Mouse (Mus musculus) T-helper 17 cell (primary cell): ENCODE results near the gene Trappc2l.

Experiments
- in situ Hi-C, 2 experiments: fragments of 300-600 bp; cut with MboI, MseI; formaldehyde crosslinking; loops; 1 replicate in 1 of 2; 2 replicates in 1 of 2; pipeline ENCODE4 v1.15.1; 2025; ENCODE audit warnings: high pct_unique_total_duplicates in 2 of 2

Gene Trappc2l

GRCm38 (mm10) chr8:122611295-122612133 is at the start of gene Trappc2l, which contains the start of gene Galns:
Trappc2l (plus strand) TSS chr8:122611640.
Galns (minus strand) TSS chr8:122611463.
- in situ Hi-C loops, result loop anchor here in 1 of 2 experiments (25.0 kb wide), 1 partner anchor 1024 kb away; the partner anchor contains the start of genes Fbxo31 and Map1lc3b

- in situ Hi-C loops, result loop anchor here (5.0 to 25.0 kb wide), 6 partner anchors 62 to 1977 kb away; partner anchors contain the start of genes Cyba (in 1 of the 2), Fbxo31 (in 1 of the 2), Gins2 (in 1 of the 2) and Map1lc3b (in 1 of the 2)
Observed at GRCm38 (mm10) chr8:122564363-122565352, 46.8 kb upstream of the Trappc2l start.

- in situ Hi-C loops, result loop anchor here (5.0 to 25.0 kb wide), 6 partner anchors 64 to 1979 kb away; partner anchors contain the start of genes Cyba (in 1 of the 2), Fbxo31 (in 1 of the 2), Gins2 (in 1 of the 2) and Map1lc3b (in 1 of the 2)
Observed at GRCm38 (mm10) chr8:122566766-122567165, 44.7 kb upstream of the Trappc2l start.

- in situ Hi-C loops, result loop anchor here (5.0 to 25.0 kb wide), 6 partner anchors 65 to 1980 kb away; partner anchors contain the start of genes Cyba (in 1 of the 2), Fbxo31 (in 1 of the 2), Gins2 (in 1 of the 2) and Map1lc3b (in 1 of the 2)
Observed at GRCm38 (mm10) chr8:122567361-122568108, 43.9 kb upstream of the Trappc2l start, which contains the start of gene Cdt1. Cdt1 (plus strand) TSS chr8:122568015.

GRCm38 (mm10) chr8:122568109-122568504 is 43.3 kb upstream of the Trappc2l start:
- in situ Hi-C loops, result loop anchor here (5.0 to 25.0 kb wide), 6 partner anchors 66 to 1981 kb away; partner anchors contain the start of genes Cyba (in 1 of the 2), Fbxo31 (in 1 of the 2), Gins2 (in 1 of the 2) and Map1lc3b (in 1 of the 2)

GRCm38 (mm10) chr8:122568881-122569309 is 42.5 kb upstream of the Trappc2l start:
- in situ Hi-C loops, result loop anchor here (5.0 to 25.0 kb wide), 6 partner anchors 67 to 1982 kb away; partner anchors contain the start of genes Cyba (in 1 of the 2), Fbxo31 (in 1 of the 2), Gins2 (in 1 of the 2) and Map1lc3b (in 1 of the 2)

- in situ Hi-C loops, result loop anchor here (5.0 to 25.0 kb wide), 6 partner anchors 67 to 1982 kb away; partner anchors contain the start of genes Cyba (in 1 of the 2), Fbxo31 (in 1 of the 2), Gins2 (in 1 of the 2) and Map1lc3b (in 1 of the 2)
Observed at GRCm38 (mm10) chr8:122569329-122569728, 42.1 kb upstream of the Trappc2l start.

GRCm38 (mm10) chr8:122569996-122570395 is 41.4 kb upstream of the Trappc2l start:
- in situ Hi-C loops, result loop anchor here (5.0 to 25.0 kb wide), 6 partner anchors 68 to 1983 kb away; partner anchors contain the start of genes Cyba (in 1 of the 2), Fbxo31 (in 1 of the 2), Gins2 (in 1 of the 2) and Map1lc3b (in 1 of the 2)

GRCm38 (mm10) chr8:122571153-122571552 is 40.3 kb upstream of the Trappc2l start:
- in situ Hi-C loops, result loop anchor here (25.0 kb wide), 4 partner anchors 984 to 1984 kb away; partner anchors contain the start of genes Fbxo31 (in 1 of the 2), Gins2 (in 1 of the 2) and Map1lc3b (in 1 of the 2)

GRCm38 (mm10) chr8:122571750-122572267 is 39.6 kb upstream of the Trappc2l start:
- in situ Hi-C loops, result loop anchor here (25.0 kb wide), 4 partner anchors 985 to 1985 kb away; partner anchors contain the start of genes Fbxo31 (in 1 of the 2), Gins2 (in 1 of the 2) and Map1lc3b (in 1 of the 2)

- in situ Hi-C loops, result loop anchor here (25.0 kb wide), 4 partner anchors 985 to 1985 kb away; partner anchors contain the start of genes Fbxo31 (in 1 of the 2), Gins2 (in 1 of the 2) and Map1lc3b (in 1 of the 2)
Observed at GRCm38 (mm10) chr8:122572751-122573150, 38.7 kb upstream of the Trappc2l start.

GRCm38 (mm10) chr8:122573176-122573575 is 38.3 kb upstream of the Trappc2l start:
- in situ Hi-C loops, result loop anchor here (25.0 kb wide), 4 partner anchors 986 to 1986 kb away; partner anchors contain the start of genes Fbxo31 (in 1 of the 2), Gins2 (in 1 of the 2) and Map1lc3b (in 1 of the 2)

- in situ Hi-C loops, result loop anchor here (25.0 kb wide), 4 partner anchors 986 to 1986 kb away; partner anchors contain the start of genes Fbxo31 (in 1 of the 2), Gins2 (in 1 of the 2) and Map1lc3b (in 1 of the 2)
Observed at GRCm38 (mm10) chr8:122573577-122573976, 37.9 kb upstream of the Trappc2l start.

- in situ Hi-C loops, result loop anchor here (25.0 kb wide), 4 partner anchors 987 to 1987 kb away; partner anchors contain the start of genes Fbxo31 (in 1 of the 2), Gins2 (in 1 of the 2) and Map1lc3b (in 1 of the 2)
Observed at GRCm38 (mm10) chr8:122574264-122574663, 37.2 kb upstream of the Trappc2l start.

- in situ Hi-C loops, result loop anchor here (25.0 kb wide), 4 partner anchors 987 to 1987 kb away; partner anchors contain the start of genes Fbxo31 (in 1 of the 2), Gins2 (in 1 of the 2) and Map1lc3b (in 1 of the 2)
Observed at GRCm38 (mm10) chr8:122574667-122575251, 36.7 kb upstream of the Trappc2l start.

- in situ Hi-C loops, result no loop called here
Observed at GRCm38 (mm10) chr8:122575286-122575685, 36.2 kb upstream of the Trappc2l start.
